Mouse (Mus musculus): ENCODE measurements at regions not wholly inside any gene's neighbourhood (a gene's known extent, or its start where the extent isn't known, plus 50 kb on each side); places are given as distances from the start of the nearest gene placed in this dataset.

DNA sequence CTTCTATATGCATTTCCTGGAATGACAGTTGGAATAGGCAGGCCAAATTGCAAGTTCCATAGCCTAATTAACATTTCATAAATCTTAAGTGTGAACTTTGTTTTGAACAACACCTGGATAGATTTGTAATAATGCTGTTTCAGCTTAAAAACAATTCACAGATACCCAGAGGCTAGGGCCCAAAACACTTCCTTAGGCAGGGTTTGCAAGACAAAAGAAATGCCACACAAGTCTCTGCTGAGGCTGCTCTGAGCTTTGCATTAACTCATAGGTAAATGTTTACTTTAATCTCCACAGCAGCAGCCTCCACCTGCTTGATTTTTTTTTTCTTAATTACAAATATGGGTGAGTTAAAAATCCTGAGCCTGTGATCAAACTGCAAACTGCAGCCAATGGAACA lies 118.4 kb downstream of the Gnat3 start:
- TF ChIP-seq CTCF (conservative IDR thresholded peaks at IDR 0.05; ENCODE audit: low read length) (no peak), POU5F1 (IDR thresholded peaks at IDR 0.05; ENCODE audit: borderline replicate concordance, low read length) (no peak)
